Comparison of ENCODE assay signal across 21 mouse cellular contexts in genomic region chr1:39931055-39931454, GRCm38 (mm10). TPM values are rescaled to one million over a fixed set of nuclear protein-coding genes. Genes with fewer than 3 reads are reported as not detected.
DNase-seq lines count a peak whose midpoint lies in the region; ATAC-seq and TF ChIP-seq lines count a peak whose summit lies in the region.
"Had no signal": no experiment of that assay in that cellular context is flagged by ENCODE, and none has a peak within 500 bp of the region (broad histone marks: within the 10 kb centered on the region; RNA-seq: fewer than 3 reads in every experiment).

No protein-coding gene starts in this region.

- ATAC-seq in forebrain, embryonic 14.5 days = no peak; the same call in 1 of the 2 replicates
- ATAC-seq in heart, embryonic 13.5 days (ENCODE audit: extremely low read depth, insufficient number of reproducible peaks, low FRiP score, low TSS enrichment) = no peak
- ATAC-seq in limb, embryonic 14.5 days (ENCODE audit: low FRiP score, low read depth) = no peak
- peak; percentile 31; the same call in 1 of the 2 replicates for ATAC-seq in hindbrain, embryonic 16.5 days
- no peak for ATAC-seq in CD4-positive, CD25-positive, alpha-beta regulatory T cell, adult 4 months

- no peak for TF ChIP-seq POLR2A in limb, embryonic 14.5 days (IDR thresholded peaks at IDR 0.05; ENCODE audit: borderline replicate concordance, extremely low read depth, insufficient read depth, insufficient read length)

- H3K4me1 ChIP-seq in forebrain, embryonic 14.5 days (ENCODE audit: control insufficient read depth, insufficient read depth, low read length) = peaks cover 65% of the 10 kb centered on the region
- peaks cover 88% of the 10 kb centered on the region for H3K4me1 ChIP-seq in forebrain, embryonic 10.5 days
- H3K4me1 ChIP-seq in heart, embryonic 13.5 days = peaks cover 90% of the 10 kb centered on the region
- peaks cover 53% of the 10 kb centered on the region for H3K4me1 ChIP-seq in limb, embryonic 14.5 days (ENCODE audit: control insufficient read depth, insufficient read depth, low read length)
- H3K4me1 ChIP-seq in limb, embryonic 10.5 days = peaks cover 70% of the 10 kb centered on the region
- peaks cover 76% of the 10 kb centered on the region for H3K4me1 ChIP-seq in hindbrain, embryonic 16.5 days (ENCODE audit: control insufficient read depth, insufficient read depth, low read depth, low read length)

- H3K9me3 ChIP-seq in forebrain, embryonic 14.5 days (replicated peaks; ENCODE audit: control insufficient read depth, low read length) = no peaks in the 10 kb centered on the region
- H3K9me3 ChIP-seq in forebrain, embryonic 10.5 days = no peaks in the 10 kb centered on the region
- H3K9me3 ChIP-seq in heart, embryonic 13.5 days = no peaks in the 10 kb centered on the region
- no peaks in the 10 kb centered on the region for H3K9me3 ChIP-seq in limb, embryonic 14.5 days (ENCODE audit: control insufficient read depth, low read length)
- H3K9me3 ChIP-seq in limb, embryonic 10.5 days (replicated peaks) = no peaks in the 10 kb centered on the region
- no peaks in the 10 kb centered on the region for H3K9me3 ChIP-seq in hindbrain, embryonic 16.5 days (ENCODE audit: control insufficient read depth, low read length)
- H3K9me3 ChIP-seq: embryonic facial prominence, embryonic 13.5 days; limb, embryonic 12.5 days; liver, embryonic 13.5 days had no signal

- H3K9ac ChIP-seq in forebrain, embryonic 14.5 days (ENCODE audit: low read length) = no peak overlapping the region
- peak overlapping the region; percentile 37 for H3K9ac ChIP-seq in heart, embryonic 13.5 days
- 0 out of 2 replicates have a peak overlapping the region, but pooled peaks have one; percentile 25 for H3K9ac ChIP-seq in limb, embryonic 14.5 days (ENCODE audit: low read depth, low read length, severe bottlenecking)
- no peak overlapping the region; the same call in 1 of the 2 replicates for H3K9ac ChIP-seq in hindbrain, embryonic 16.5 days (ENCODE audit: low read depth, low read length)
- H3K9ac ChIP-seq: embryonic facial prominence, embryonic 13.5 days; limb, embryonic 12.5 days; liver, embryonic 13.5 days; lung, embryonic 14.5 days had no signal

- H3K27ac ChIP-seq in forebrain, embryonic 14.5 days (ENCODE audit: low read depth, low read length) = 0 out of 2 replicates have a peak overlapping the region, but pooled peaks have one; percentile 9
- H3K27ac ChIP-seq in forebrain, embryonic 10.5 days = no peak overlapping the region
- peak overlapping the region; percentile 39; the same call in 1 of the 2 replicates for H3K27ac ChIP-seq in heart, embryonic 13.5 days (replicated peaks)
- no peak overlapping the region for H3K27ac ChIP-seq in limb, embryonic 14.5 days (replicated peaks; ENCODE audit: low read depth, low read length)
- no peak overlapping the region for H3K27ac ChIP-seq in limb, embryonic 10.5 days
- H3K27ac ChIP-seq in hindbrain, embryonic 16.5 days (ENCODE audit: low read depth, low read length) = no peak overlapping the region
- H3K27ac ChIP-seq: embryonic facial prominence, embryonic 13.5 days; left cerebral cortex, adult 2 months; limb, embryonic 12.5 days; liver, embryonic 13.5 days had no signal

- WGBS in forebrain, embryonic 14.5 days = 51% methylated on average over 7 of the region's 7 CpGs
- WGBS in forebrain, embryonic 10.5 days = 73% methylated on average over 7 of the region's 7 CpGs
- 35% methylated on average over 7 of the region's 7 CpGs for WGBS in heart, embryonic 13.5 days
- 64% methylated on average over 7 of the region's 7 CpGs for WGBS in limb, embryonic 14.5 days
- WGBS in limb, embryonic 10.5 days = 70% methylated on average over 7 of the region's 7 CpGs
- 47% methylated on average over 7 of the region's 7 CpGs for WGBS in hindbrain, embryonic 16.5 days

- H3K4me2 ChIP-seq in forebrain, embryonic 14.5 days (ENCODE audit: low read length) = no peak overlapping the region
- H3K4me2 ChIP-seq in heart, embryonic 13.5 days = no peak overlapping the region
- no peak overlapping the region for H3K4me2 ChIP-seq in limb, embryonic 14.5 days (replicated peaks; ENCODE audit: low read depth, low read length, severe bottlenecking)
- no peak overlapping the region for H3K4me2 ChIP-seq in hindbrain, embryonic 16.5 days (ENCODE audit: low read length)
- H3K4me2 ChIP-seq: embryonic facial prominence, embryonic 13.5 days; limb, embryonic 12.5 days; liver, embryonic 13.5 days; lung, embryonic 14.5 days had no signal

- no peaks in the 10 kb centered on the region for H3K27me3 ChIP-seq in forebrain, embryonic 14.5 days (replicated peaks; ENCODE audit: control insufficient read depth, insufficient read depth, low read length)
- H3K27me3 ChIP-seq in forebrain, embryonic 10.5 days (ENCODE audit: poor library complexity, severe bottlenecking) = no peaks in the 10 kb centered on the region
- no peaks in the 10 kb centered on the region for H3K27me3 ChIP-seq in heart, embryonic 13.5 days (replicated peaks)
- H3K27me3 ChIP-seq in limb, embryonic 14.5 days (ENCODE audit: control insufficient read depth, insufficient read depth, low read length) = no peaks in the 10 kb centered on the region
- H3K27me3 ChIP-seq in limb, embryonic 10.5 days (ENCODE audit: low read depth, poor library complexity, severe bottlenecking) = no peaks in the 10 kb centered on the region
- no peaks in the 10 kb centered on the region for H3K27me3 ChIP-seq in hindbrain, embryonic 16.5 days (replicated peaks; ENCODE audit: control insufficient read depth, insufficient read depth, low read length)
- H3K27me3 ChIP-seq: CH12.LX; embryonic facial prominence, embryonic 13.5 days; limb, embryonic 12.5 days; liver, embryonic 13.5 days had no signal

- no peak for DNase-seq in forebrain, embryonic 14.5 days (ENCODE audit: low spot score)
- no peak for DNase-seq in forebrain, embryonic 10.5 days (ENCODE audit: extremely low spot score, low spot score)
- DNase-seq in heart, adult 18-20 months = no peak
- DNase-seq in limb, embryonic 14.5 days (ENCODE audit: low spot score) = no peak
- DNase-seq in limb, embryonic 10.5 days (ENCODE audit: low spot score) = no peak
- DNase-seq: adrenal gland, postnatal 14 days; cerebellum, adult 9-11 months; gastrocnemius, postnatal 14 days; kidney, adult 9 months; layer of hippocampus, adult 9-11 months; liver, embryonic 13.5 days; lung, embryonic 14.5 days; lung, postnatal 36 days had no signal

- H3K36me3 ChIP-seq in forebrain, embryonic 14.5 days (ENCODE audit: control insufficient read depth, insufficient read depth, low read length) = 0 out of 2 replicates have a peak, but pooled peaks cover 8% of the 10 kb centered on the region
- H3K36me3 ChIP-seq in forebrain, embryonic 10.5 days (replicated peaks) = peaks cover 24% of the 10 kb centered on the region
- peaks cover 3% of the 10 kb centered on the region; the same call in 1 of the 2 replicates for H3K36me3 ChIP-seq in heart, embryonic 13.5 days
- H3K36me3 ChIP-seq in limb, embryonic 14.5 days (ENCODE audit: control insufficient read depth, insufficient read depth, low read length) = peaks cover 2% of the 10 kb centered on the region; the same call in 1 of the 2 replicates
- H3K36me3 ChIP-seq in limb, embryonic 10.5 days = peaks cover 32% of the 10 kb centered on the region
- no peaks in the 10 kb centered on the region for H3K36me3 ChIP-seq in hindbrain, embryonic 16.5 days (ENCODE audit: control insufficient read depth, insufficient read depth, low read length)
- H3K36me3 ChIP-seq: liver, embryonic 13.5 days had no signal

- H3K4me3 ChIP-seq in forebrain, embryonic 14.5 days (ENCODE audit: low read depth, low read length) = no peak overlapping the region
- no peak overlapping the region for H3K4me3 ChIP-seq in forebrain, embryonic 10.5 days
- H3K4me3 ChIP-seq in heart, embryonic 13.5 days = no peak overlapping the region
- no peak overlapping the region for H3K4me3 ChIP-seq in limb, embryonic 14.5 days (replicated peaks; ENCODE audit: low read length)
- no peak overlapping the region for H3K4me3 ChIP-seq in limb, embryonic 10.5 days
- H3K4me3 ChIP-seq in hindbrain, embryonic 16.5 days (ENCODE audit: low read length) = no peak overlapping the region
- H3K4me3 ChIP-seq: embryonic facial prominence, embryonic 13.5 days; left cerebral cortex, adult 2 months; limb, embryonic 12.5 days; liver, embryonic 13.5 days; myocyte had no signal

RNA-seq across cellular contexts. Expression of gene Map4k4, which starts 30.3 kb away (rescaled TPM):
- polyA plus RNA-seq in forebrain, embryonic 14.5 days (2014; fragmentation: Nextera tagmentation; extraction: Ambion mirVana) = 29.2 and 36.2 TPM in 2 replicates
- 28.3 and 31.0 TPM in 2 replicates for polyA plus RNA-seq in forebrain, embryonic 10.5 days (2016; fragmentation: Nextera tagmentation; extraction: Ambion mirVana)
- 17.5 and 21.1 TPM in 2 replicates for polyA plus RNA-seq in heart, embryonic 13.5 days (2015; fragmentation: Nextera tagmentation; extraction: Ambion mirVana)
- 100 to 1,000 TPM; 108 to 109 TPM for total RNA-seq in heart, adult 18-20 months (2021)
- polyA plus RNA-seq in limb, embryonic 14.5 days (2012; rRNA removed) = 221 and 237 TPM in 2 replicates
- polyA plus RNA-seq in limb, embryonic 14.5 days (2014; fragmentation: Nextera tagmentation; extraction: Ambion mirVana) = 40.4 and 50.4 TPM in 2 replicates
- 33.8 and 45.4 TPM in 2 replicates for polyA plus RNA-seq in limb, embryonic 10.5 days (2016; fragmentation: Nextera tagmentation; extraction: Ambion mirVana)
- polyA plus RNA-seq in hindbrain, embryonic 16.5 days (2015; fragmentation: Nextera tagmentation; extraction: Ambion mirVana) = 21.7 and 22.1 TPM in 2 replicates
- 10 to 100 TPM; 29.5 to 30.3 TPM for polyA plus RNA-seq in CD4-positive, CD25-positive, alpha-beta regulatory T cell, adult 4 months (2017; shearing (Covaris generic))

Comparison
In these comparisons a context has a peak if more than half of its experiments do, and no peak if none do; other contexts are left out.
1. H3K27ac ChIP-seq: peak in forebrain, embryonic 14.5 days (single experiment) and heart, embryonic 13.5 days (single experiment); none in forebrain, embryonic 10.5 days (single experiment), limb, embryonic 14.5 days (single experiment), limb, embryonic 10.5 days (single experiment) and hindbrain, embryonic 16.5 days (single experiment).
2. H3K9ac ChIP-seq: peak in heart, embryonic 13.5 days (single experiment) and limb, embryonic 14.5 days (single experiment); none in forebrain, embryonic 14.5 days (single experiment) and hindbrain, embryonic 16.5 days (single experiment).